Mouse (Mus musculus) ovary, adult 18-20 months (tissue): ENCODE measurements around the gene Vhl.

Experiments used
- DNase-seq: peaks from one replicate; pipeline ENCODE4 v3.0.0; 2022; ENCODE audit warnings: low spot score, mixed read lengths

The Vhl gene

DNA sequence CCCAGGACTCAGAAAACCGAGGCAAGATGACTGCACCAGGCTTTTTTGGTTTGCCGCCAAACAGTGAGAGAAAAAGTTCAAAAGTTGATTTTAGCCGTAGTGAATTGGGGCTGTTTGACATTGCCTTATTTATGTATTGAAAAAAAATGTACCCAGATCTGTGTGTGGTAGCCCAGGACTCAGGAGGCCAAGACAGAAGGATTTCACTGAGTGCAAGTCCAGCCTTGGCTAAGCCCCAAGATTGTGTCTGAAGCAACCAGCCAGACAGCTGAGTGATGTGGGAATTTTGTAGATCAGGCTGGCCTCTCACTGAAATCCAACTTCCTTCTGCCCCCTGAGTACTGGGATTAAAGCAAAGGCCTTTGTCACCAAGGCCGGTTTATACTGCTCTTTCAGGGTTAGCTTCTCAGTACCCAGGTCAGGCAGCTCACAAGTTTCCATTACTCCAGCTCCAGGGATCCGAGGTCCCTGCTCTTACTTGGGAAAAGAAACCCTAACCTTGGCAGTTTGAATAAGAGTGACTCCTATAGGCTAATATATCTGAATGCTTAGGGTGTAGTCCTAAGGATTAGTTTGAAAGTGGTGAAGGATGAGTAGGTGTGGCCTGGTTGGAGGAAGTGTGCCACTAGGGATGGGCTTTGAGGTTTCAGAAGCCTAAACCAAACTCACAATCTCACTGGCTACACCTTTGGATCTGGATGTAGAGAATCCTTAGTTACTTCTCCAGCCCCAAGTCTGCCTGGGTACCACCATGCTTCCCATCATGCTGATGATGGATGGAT is 1.4 kb downstream of the Vhl start:
- DNase-seq: no peak

DNA sequence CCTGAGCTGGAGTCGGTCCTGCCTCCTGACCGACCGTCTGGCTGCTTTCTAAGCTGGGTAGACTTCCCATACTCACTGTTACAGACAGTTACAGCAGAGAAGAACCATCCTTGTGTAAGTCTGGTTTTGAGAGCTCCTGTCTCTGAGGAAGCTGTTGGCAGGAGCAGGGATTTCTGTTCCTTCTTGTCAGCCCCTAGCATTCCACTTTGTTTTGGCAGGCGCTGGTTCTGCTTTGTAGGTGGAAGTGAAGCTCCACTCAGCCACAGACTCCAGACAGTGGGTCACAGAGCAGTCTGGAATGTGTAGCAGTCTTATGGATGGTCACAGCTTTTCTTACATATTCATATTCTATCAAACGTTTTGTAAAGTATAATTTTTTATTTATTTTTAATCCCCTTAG is 6.6 kb downstream of the Vhl start:
- no peak for DNase-seq

DNA sequence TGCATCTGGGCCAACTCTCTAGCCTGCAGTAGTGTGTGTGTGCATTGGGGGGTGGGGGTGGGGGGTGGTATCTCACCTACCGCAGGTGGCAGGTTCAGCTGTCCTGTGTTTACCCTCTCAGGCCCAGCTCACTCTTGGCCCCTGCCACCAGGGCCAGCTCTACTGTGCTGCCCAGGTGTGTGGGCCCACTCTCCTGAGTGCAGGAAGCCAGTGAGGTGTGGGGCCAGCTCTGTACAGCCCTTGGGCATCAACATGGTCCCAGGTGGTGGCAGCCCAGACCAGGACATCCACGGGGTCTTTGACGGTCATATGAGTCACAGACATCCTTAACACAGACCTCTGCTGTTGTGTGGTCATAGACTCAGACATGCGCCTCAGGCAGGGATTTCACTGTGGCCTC is 9.1 kb downstream of the Vhl start:
- no peak for DNase-seq

DNA sequence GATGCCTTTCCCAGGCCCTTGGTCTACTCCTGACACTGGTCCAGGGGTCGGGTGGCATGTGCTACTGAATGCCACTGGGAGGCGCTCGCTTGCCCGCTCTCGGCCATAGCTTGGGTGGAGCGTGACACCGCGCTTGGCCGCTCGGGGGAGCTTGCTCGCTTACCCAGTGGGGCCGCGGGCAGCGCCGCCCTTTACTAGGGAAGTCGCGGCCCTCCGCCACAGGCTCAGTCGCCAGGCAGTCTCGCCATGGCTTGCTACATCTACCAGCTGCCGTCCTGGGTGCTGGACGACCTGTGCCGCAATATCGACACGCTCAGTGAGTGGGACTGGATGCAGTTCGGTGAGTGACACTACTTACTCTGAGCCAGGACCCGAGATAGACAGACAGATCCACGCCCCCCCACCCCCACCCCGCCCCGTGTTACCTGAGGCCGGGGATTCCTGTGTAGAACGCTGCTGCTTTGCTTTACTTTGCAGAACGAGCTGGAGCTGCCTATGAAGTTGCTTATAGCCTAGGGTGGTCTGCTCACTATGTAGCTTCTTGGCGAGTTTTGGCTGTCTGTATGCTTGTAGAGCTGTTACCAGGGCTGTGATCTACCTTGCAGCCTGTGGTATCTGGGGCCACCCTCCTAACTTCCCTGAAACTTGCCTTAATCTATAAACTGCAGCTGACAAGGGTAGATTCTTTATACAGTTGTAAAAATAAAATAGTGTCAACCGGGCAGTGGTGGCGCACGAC is 14.7 kb downstream of the Vhl start, which contains the start of gene Irak2:
Irak2 (plus strand) TSS at position 166 of the 739 bp plus-strand sequence.
- peak; percentile 90 for DNase-seq

DNA sequence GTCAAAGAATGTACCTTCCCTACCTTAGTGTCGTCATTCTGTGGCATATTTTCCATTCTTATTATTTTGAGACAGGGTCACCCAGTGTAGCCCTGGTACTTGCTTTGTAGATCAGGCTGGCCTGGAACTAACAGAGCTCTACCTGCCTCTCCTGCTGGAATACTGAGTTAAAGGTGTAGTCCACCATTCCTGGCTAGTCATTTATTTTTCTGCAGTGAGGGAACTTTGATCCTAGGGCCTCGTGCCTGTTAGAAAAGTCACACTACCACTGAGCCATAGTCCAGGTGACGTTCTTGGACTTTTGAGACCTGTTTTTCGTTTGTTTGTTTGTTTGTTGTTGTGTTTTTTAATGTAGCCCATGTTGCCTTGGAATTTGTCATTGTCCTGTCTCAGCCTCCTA is 15.4 kb downstream of the Vhl start:
- DNase-seq: no peak

DNA sequence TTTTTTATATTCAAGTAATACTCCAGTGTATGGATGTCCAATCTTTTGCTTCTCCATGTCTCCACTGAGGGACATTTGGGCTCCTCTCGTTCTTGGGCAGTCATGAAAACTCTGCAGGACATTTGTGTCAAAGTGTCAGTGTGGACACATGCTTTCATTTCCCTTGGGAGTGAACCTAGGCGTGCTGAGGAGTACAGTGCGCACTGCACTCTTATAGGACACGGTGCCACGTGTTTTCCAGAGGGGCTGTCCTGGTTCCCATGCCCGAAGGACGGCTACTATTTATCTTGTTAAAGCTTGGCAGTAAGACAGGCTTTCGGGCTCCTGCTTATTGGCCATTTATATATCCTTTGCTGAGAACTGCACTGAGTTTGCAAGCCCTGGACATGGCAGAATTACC is 18.8 kb downstream of the Vhl start:
- DNase-seq: no peak

DNA sequence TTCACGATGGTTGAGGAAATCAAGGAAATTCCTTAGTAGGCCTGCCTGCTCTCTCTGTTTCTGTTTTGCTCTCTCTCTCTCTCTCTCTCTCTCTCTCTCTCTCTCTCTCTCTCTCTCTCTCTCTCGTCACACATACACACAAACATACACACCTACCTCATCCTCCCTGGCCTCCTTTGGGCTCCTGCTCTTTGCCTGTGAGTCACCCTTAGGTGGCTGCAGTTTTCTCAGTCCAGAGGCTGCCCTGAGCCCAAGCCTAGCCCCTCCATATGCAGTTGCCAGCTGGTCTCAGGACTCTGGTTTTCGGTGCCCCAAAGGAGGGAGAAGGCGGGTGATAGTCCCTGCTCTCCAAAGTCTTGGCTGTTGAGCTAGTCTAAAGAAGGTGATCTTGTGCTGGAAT is 19.3 kb downstream of the Vhl start:
- DNase-seq: no peak

DNA sequence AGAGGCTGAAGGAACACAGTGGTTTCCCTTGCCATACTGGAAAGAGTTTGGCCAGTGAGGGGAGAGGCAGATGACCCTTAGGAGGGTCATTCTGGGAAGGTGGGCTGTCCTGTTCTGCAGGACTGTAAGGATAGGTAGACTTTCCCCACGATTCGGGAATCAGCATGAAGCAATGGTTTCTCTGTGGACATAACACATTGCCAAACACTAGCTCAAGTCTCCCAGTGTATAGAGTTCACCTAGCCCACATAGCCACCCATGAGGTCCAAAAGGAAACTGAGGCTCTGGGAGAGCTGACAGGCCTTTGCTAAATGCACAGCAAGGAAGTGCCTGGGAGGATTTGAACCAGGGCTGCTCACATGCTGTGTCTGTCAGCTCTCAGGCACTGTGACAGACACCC is 20.2 kb downstream of the Vhl start:
- DNase-seq: no peak

DNA sequence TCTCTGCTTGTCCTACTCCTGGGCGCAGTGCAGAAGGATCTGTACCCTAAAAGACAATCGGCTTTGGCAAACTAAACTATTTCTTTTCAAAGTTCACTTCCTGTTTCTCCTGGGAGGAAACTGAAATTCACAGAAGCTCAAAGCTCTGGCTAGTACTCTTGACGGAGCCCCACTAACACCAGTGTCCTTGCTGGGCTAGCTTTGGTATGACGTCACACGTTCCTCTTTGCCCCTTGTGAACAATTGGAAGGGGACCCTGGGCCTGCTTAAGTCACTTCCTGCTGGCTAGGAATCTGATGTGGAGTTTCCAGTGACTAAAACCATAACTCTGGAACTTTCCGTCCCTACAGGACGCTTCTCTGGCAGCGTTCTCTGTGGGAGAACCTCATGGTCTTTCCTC is 21.0 kb downstream of the Vhl start:
- no peak for DNase-seq

DNA sequence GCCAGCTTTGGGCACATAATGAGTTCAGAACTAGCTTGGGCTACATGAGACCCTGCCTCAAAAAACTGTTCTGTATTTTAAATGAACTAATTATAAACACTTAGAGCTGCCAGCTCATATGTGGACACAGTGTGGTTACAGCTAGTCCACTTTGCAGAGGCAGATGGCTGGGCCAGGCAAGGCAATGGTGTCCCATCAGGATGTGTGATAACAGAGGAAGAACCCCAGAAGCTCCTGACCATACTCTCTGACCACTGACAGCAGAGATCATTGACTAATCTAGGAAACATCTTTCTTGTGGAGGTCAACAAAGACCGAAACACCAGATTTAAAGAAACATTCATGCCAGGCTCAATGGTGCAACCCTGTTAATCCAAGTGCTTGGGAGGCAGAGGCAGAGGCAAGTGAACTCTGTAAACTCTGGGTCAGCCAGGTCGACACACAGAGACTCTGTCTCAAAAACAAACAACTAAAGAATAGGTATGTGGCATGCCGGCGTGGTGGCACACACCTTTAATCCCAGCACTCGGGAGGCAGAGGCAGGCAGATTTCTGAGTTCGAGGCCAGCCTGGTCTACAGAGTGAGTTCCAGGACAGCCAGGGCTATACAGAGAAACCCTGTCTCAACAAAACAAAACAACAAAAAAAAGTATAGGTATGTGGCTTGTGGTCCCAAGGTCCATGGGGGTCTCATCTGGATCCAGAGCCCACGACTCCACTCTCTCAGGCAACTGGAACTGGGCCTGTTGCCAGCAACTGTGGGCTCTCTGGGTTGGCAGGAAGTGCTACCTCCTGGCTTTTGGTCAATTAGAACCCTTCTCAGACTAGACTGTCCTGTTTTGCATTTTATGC is 25.8 kb downstream of the Vhl start:
- no peak for DNase-seq

DNA sequence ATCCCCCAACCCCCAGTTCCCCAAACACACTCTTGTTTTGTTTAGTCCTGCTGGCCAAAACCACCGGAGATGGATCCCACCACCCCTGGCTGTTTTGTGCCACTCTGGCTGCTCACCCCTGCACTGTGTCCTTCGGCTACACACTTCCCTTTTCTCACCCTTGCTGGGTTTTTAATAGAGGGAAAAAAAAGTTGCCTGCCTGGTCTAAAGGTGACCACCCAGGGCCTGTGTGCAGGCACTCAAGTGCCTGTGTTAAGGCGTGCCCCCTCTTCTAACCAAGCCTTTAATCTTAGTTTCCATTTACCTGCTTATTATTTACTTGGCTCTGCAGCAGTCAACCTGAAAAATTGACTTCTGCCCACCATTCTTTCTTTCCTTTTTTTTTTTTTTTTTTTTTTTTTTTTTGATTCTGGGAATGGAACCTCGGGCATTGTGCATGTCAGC is 26.5 kb downstream of the Vhl start:
- no peak for DNase-seq

DNA sequence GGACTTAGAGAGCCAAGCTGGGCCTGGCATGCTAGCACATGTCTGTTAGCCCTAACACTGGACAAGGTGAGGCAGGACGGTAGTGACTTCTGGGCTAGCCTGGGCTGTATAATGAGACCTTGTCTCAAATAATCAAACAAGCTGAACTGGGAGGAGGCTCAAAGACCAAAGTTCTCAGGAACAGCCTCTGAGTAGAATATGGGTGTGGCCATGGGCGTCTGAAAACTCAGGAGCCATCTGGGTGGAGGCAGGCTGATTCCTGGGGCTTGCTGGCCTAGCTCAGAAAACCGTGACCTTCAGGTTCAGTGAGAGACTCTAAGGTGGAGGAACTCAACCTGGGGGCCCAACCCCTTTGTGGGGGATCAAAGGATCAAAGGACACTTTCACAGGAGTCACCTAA is 27.9 kb downstream of the Vhl start:
- DNase-seq: no peak

DNA sequence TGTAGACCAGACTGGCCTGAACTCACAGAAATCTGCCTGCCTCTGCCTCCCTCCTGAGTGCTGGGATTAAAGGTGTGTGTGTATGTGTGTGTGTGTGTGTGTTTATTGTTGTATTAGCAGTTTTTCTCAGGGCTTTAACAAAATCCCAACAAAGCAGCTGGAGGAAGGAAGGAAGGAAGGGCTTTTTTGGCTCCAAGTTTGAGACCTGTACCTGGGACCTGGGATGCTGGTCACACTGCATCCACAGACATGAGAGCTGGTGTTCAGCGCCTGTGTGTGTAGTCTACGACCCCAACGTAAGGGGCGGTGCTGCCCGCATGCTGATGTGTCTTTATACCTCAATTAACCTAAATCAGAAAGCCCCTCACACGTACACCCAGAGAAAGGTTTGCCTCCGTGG is 29.8 kb downstream of the Vhl start:
- DNase-seq: no peak

DNA sequence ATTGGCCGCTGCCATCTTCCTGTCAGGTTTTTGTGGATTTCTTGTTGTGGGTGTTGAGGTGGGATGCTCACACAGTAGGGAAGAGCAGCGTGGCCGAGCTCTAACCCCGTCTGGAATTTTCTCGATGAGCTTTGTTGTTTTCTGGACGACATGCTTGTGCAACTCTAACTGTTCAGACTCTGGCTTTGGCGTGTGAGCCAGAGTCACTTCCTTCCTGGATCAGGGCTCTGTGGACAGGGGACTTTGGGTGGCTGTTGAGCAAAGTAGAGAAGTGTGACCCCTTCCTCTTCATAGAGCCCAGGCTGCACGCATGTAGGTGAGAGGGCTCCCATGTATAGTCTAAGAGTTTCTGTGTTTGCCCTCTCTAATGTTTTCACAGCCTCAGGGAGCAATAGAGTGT is 30.3 kb downstream of the Vhl start:
- no peak for DNase-seq

DNA sequence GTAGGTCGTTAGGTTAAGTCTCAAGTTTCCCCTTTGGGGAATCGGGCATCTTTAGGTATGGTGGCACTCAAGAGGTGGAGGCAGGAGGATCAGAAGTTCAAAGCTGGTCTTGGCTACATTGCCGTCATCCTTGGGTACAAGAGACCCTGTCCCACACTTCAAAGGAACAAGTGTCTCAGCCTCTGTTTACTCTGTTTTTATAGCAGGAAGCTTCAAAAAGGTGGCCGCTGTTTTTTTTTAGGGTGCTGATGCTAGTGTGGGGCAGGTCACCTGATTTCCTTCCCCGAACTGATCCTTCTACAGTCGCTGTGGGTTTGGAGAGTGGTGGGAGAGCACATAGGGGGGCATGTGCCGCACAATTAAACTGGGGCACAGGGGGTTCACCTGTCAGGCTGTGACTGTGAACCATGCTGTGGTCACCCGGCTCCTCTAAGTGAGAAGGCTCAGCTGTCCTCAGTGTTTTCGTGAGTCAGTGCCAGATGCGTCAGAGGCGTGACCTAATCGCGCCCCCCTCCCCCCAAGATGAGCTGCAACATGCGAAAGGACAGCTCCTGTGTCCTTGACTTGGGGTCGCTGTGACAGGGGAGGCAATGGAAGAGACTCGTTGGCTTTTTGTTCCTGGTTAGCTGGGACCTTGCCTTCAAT is 31.1 kb downstream of the Vhl start:
- no peak for DNase-seq

DNA sequence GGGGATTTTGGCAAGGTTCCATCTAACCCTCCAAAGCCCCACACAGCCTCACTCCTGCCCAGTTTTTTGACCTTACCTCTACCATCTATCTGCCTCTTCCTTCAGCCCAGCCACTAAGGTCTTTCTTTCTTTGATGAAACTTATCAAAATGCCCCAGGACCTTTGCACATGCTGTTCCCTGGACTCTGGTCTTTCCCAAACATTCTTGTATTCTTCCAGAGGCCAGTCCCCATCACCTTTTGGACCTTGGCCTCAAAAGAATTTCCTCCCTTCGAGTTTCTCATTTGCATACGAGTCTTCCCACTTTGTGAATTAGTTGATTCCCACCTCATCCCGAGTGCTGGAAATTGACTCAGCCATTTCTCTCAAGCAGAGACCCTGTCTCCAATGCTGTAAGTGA is 31.7 kb downstream of the Vhl start:
- DNase-seq: no peak

DNA sequence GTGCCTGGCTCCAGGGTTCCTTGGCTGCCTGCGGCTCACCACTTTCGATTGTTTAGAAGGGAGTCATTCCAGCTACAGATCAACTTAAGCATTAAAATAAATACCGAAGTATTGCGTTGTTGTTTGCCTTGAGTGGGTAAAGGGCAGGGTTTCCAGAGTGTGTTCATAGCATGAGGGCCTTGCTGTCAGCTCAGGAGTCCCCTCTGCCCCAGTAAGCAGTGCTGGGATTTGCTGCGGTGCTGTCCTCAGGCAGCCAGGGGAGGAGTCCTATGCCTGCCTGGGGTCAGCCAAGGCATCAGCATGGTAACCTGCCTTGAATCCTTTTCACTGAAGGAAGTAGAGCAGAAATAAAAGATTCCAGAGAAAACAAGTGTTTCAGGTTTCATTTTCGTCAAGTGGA is 33.1 kb downstream of the Vhl start:
- DNase-seq: no peak

DNA sequence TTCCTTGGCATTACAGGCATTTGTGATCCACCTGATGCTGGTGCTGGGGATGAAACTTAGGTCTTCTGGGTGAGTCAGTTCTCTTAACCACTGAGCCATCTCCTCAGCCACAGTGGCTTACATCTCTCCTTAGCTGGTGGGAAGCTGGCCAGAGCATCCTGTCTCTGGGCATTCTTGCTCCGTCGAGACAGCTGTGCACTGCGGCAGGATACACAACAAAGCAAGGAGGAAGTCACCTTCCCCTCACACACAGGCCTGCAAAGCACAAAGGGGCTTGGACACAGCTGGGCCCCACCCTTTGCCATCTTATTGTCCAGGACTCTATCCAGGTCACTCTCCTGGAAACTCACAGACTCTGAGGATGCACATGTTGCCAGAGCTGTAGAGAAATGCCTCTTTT is 34.5 kb downstream of the Vhl start:
- no peak for DNase-seq

DNA sequence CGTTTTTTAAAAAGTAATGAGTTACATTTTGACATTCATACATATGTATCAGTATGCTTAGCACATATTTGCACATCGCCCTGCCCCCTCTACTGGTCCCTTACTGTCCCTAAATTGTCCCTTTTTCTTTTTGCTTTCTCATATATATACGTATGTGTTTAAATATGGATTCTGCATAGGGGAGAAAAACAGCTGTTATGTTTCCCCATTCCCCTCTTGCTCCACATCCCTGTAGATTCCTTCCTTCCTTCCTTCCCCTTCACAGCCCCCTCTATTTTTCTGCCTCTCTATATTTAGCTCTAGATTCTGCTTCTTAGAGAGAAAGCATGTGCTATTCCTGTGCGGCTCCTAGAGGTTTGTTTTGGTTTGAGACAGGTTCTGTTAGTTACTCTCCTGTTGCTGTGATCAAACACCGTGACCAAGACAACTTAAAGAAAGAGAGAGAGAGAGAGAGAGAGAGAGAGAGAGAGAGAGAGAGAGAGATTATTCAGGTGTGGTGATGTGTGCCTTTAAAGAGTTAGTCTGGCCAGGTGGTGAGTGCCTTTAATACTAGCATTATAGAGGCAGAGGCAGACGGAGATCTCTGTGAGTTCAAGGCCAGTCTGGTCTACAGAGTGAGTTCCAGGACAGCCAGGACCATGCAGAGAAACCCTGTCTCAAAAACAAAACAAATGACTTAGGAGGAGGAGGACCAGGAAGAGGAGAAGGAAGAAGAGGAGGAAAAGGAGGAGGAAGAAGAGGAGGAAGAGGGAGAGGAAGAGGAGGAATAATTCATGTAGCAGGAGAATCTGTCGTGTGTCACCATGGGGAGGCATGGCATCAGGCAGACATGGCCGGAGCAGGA is 36.1 kb downstream of the Vhl start:
- no peak for DNase-seq

DNA sequence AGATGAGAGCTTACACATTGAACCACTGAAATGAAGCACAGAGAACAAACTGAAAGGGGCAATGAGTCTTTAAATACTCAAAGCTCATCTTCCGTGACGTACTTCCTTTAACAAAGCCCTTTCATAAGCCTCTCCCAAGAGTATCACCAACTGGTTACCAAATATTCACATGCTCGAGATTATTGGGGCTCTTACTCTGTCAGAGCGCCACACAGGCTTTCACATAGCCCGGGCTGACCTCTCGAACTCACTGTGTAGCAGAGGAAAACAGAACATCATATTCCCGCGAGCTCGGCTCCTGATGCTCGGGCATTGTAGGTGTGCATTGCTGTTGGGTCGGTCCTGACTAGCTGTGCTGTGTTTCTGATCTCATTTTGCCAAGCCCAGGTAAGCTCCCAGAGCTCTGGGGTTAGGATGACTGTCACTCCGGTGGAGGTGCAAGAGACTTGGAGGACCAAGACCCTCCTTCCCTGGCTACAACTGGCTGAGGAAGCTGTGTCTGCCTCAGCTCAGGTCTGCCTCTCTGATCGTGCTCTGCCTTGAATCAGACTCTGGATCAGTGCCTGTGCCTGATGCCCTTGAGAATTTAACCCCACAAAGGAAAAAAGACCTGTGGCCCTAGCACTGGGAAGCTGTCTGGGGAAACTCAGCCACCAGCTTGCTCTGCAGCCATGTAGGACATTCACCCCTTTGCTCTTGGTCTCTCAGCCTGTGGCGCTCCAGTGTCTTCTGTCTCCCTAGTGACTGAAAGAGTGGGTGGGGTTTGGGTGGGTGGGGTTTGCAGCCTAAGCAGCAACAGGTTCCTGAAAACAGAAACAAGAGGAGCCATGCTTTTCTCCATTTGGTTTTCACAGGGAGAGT is 37.0 kb downstream of the Vhl start:
- no peak for DNase-seq
